ENCODE assay signal across 8 mouse cellular contexts in genomic region chr11:35452413-35452812, GRCm38 (mm10).
DNase-seq lines count a peak whose midpoint lies in the region; ATAC-seq and TF ChIP-seq lines count a peak whose summit lies in the region.

No protein-coding gene starts in this region.

- H3K4me3 ChIP-seq in heart, adult 2 months: no peak overlapping the region
- no peak overlapping the region for H3K4me3 ChIP-seq in forebrain, embryonic 13.5 days
- H3K4me3 ChIP-seq in neural tube, embryonic 13.5 days: no peak overlapping the region

- no peaks in the 10 kb centered on the region for H3K9me3 ChIP-seq in forebrain, embryonic 13.5 days (replicated peaks)
- H3K9me3 ChIP-seq in neural tube, embryonic 13.5 days: no peaks in the 10 kb centered on the region

- TF ChIP-seq CTCF in heart, adult 2 months (IDR thresholded peaks at IDR 0.05): peak; percentile 25; the same call in 1 of the 2 replicates

- intact Hi-C loops in heart, adult 2 months (cut with DNase I): loop anchor here (5.0 kb wide), 2 partner anchors 215 to 610 kb away; no protein-coding TSS in a partner anchor

- no peak overlapping the region for H3K9ac ChIP-seq in heart, adult 2 months (ENCODE audit: low read depth, low read length)
- no peak overlapping the region for H3K9ac ChIP-seq in forebrain, embryonic 13.5 days
- no peak overlapping the region for H3K9ac ChIP-seq in neural tube, embryonic 13.5 days

- no peak for TF ChIP-seq POLR2A in heart, adult 2 months (IDR thresholded peaks at IDR 0.05; ENCODE audit: insufficient read depth, low read depth, low read length)

- no peaks in the 10 kb centered on the region for H3K36me3 ChIP-seq in heart, adult 2 months (ENCODE audit: control insufficient read depth, insufficient read depth, low read length)
- H3K36me3 ChIP-seq in forebrain, embryonic 13.5 days (ENCODE audit: poor library complexity, severe bottlenecking): no peaks in the 10 kb centered on the region
- H3K36me3 ChIP-seq in neural tube, embryonic 13.5 days: no peaks in the 10 kb centered on the region

- 53% methylated on average over 5 of the region's 5 CpGs for WGBS in heart, adult 2 months
- WGBS in forebrain, embryonic 13.5 days: 22% methylated on average over 5 of the region's 5 CpGs
- WGBS in neural tube, embryonic 13.5 days: 38% methylated on average over 5 of the region's 5 CpGs

- no peak overlapping the region for H3K27ac ChIP-seq in heart, adult 2 months
- H3K27ac ChIP-seq in forebrain, embryonic 13.5 days: no peak overlapping the region
- H3K27ac ChIP-seq in neural tube, embryonic 13.5 days (replicated peaks): no peak overlapping the region

- H3K27me3 ChIP-seq in heart, adult 2 months (ENCODE audit: control insufficient read depth, insufficient read depth, low read length): no peaks in the 10 kb centered on the region
- H3K27me3 ChIP-seq in forebrain, embryonic 13.5 days: peaks cover 98% of the 10 kb centered on the region
- H3K27me3 ChIP-seq in neural tube, embryonic 13.5 days: peaks cover 23% of the 10 kb centered on the region

- H3K4me2 ChIP-seq in forebrain, embryonic 13.5 days: no peak overlapping the region
- H3K4me2 ChIP-seq in neural tube, embryonic 13.5 days: no peak overlapping the region

- peak; percentile 79 for ATAC-seq in forebrain, embryonic 13.5 days
- ATAC-seq in neural tube, embryonic 13.5 days (ENCODE audit: low read depth): peak; percentile 83
- ATAC-seq in erythroid progenitor cell, adult 5-6 weeks (replicated peaks; ENCODE audit: low FRiP score, poor library complexity, severe bottlenecking): no peak

- no peaks in the 10 kb centered on the region for H3K79me2 ChIP-seq in heart, adult 2 months (replicated peaks; ENCODE audit: control insufficient read depth, insufficient read depth, low read length)

- no peaks in the 10 kb centered on the region for H3K4me1 ChIP-seq in heart, adult 2 months (ENCODE audit: control insufficient read depth, insufficient read depth, low read length)
- H3K4me1 ChIP-seq in forebrain, embryonic 13.5 days: peaks cover 19% of the 10 kb centered on the region
- peaks cover 26% of the 10 kb centered on the region for H3K4me1 ChIP-seq in neural tube, embryonic 13.5 days (replicated peaks)

- no peak for TF ChIP-seq EP300 in heart, adult 2 months (IDR thresholded peaks at IDR 0.05; ENCODE audit: insufficient read depth, low read depth, low read length)

- DNase-seq in heart, adult 2 months: no peak
- DNase-seq in heart, adult 11 months: no peak
- peak; percentile 60 to 76 for DNase-seq in right cerebral cortex, postnatal 10 days (ENCODE audit: low spot score in 2 of 2)
- DNase-seq in right cerebral cortex, adult 18-20 months: no peak
- DNase-seq in layer of hippocampus, adult 8-10 months (ENCODE audit: low spot score in 2 of 2): peak; percentile 34

Comparison
In these comparisons a context has a peak if more than half of its experiments do, and no peak if none do; other contexts are left out.
1. DNase-seq: peak in right cerebral cortex, postnatal 10 days (2 of 2) and layer of hippocampus, adult 8-10 months (2 of 2); none in heart, adult 2 months (0 of 2), heart, adult 11 months (single experiment) and right cerebral cortex, adult 18-20 months (single experiment).